Mouse (Mus musculus) adrenal gland, postnatal 36 days (tissue): ENCODE measurements at regions not wholly inside any gene's neighbourhood (a gene's known extent, or its start where the extent isn't known, plus 50 kb on each side); places are given as distances from the start of the nearest gene placed in this dataset.
A peak's percentile ranks its signal among the peaks of the same experiment; 100 is the strongest.
"Not testable (repeated sequence)": the region's sequence is repeated elsewhere in the genome, so short reads cannot be mapped to it uniquely, and the experiment has no call there.

Experiments
- DNase-seq, 2 experiments: peaks; one replicate each; pipeline ENCODE4 v3.0.0; 2021; ENCODE audit warnings: mixed read lengths in 1 of 2

DNA sequence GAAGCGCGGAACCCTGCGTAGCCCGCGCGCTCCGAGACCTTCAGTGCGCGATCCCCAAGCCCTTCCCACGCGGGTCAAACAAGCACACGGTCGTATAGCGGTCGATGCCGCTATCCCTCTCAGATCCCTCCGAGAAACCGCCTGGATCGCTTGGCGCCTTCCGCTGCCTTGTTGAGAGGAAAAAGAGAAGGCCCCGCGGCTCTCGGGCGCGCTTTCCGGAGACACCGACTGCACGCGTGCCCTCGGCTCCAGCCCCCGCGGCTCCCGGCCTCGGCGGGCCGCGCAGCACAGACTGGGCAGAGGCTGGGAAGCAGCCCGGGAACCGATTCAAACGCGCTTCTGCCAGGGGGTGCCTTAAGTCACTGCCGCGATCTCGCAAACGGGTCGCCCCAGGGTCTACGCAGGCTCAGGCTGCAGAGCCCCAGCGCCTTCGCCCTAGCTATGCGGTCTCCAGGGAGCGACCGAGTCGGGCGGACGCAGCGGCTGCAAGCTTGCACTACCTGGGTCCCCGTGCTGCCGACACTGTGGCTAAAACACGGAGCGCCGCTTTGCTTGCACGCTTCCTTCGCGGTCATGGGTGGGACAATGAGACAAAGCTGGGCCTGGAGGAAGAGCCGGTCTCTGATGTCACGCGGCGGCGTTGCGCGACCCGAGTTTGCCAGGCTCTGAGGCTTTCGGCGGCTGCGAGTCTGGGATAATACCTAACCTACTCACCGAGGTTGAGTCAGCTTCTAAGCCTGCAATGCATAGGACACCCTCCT is 87.3 kb downstream of the Crisp4 start:
- no peak for DNase-seq

DNA sequence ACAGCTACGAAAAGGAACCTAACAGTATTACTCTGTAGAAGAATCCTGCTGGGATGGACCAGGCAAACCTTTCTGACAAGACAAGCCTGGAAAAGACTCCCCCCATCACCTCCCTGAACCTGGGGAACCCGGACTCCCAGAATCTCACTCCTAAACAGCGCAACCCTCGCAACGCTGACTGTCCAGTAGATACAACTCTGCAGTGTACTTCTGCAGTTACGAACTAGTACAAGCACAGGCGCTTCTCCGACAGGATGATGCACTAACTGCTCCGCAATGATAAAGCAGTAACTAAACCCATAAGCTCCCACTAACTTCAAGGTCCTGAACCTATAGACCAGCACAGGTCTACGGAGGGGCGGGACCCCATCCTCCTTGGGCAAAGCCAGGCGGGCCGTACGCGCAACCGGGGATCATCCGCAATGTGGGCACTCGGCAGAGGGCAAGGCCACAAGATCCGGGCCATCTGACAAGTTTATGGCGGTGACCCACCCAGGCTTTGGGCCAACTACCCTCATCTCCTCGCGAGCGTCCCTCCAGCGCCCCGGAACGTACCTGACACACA is 88.0 kb downstream of the Crisp4 start:
- no peak for DNase-seq

DNA sequence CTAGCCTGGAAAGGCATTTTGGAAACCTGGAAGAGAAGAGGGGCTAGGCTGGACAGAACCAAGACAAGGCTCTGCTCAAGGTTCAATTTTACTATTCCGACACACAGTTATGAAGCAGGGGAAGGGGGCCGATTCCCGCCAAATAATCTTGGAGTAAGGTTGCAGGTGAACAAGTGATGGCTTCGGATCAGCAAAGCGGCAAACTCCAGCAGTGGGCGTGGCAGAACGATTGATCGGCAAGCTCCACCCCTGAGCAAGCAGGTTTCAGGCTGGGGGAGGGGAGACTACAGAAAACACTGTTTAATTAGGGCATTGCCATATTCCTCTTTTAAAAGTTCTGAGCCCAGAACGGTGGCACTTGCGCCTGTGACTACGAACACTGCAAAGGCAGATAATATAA is 88.7 kb downstream of the Crisp4 start:
- not testable (repeated sequence) for DNase-seq

GRCm38 (mm10) chr1:18030226-18030625 is 115.5 kb downstream of the Crisp4 start:
- DNase-seq = no peak

GRCm38 (mm10) chr1:18012941-18013340 is 132.8 kb downstream of the Crisp4 start:
- DNase-seq = peak in 1 of 2 experiments; percentile 16

DNA sequence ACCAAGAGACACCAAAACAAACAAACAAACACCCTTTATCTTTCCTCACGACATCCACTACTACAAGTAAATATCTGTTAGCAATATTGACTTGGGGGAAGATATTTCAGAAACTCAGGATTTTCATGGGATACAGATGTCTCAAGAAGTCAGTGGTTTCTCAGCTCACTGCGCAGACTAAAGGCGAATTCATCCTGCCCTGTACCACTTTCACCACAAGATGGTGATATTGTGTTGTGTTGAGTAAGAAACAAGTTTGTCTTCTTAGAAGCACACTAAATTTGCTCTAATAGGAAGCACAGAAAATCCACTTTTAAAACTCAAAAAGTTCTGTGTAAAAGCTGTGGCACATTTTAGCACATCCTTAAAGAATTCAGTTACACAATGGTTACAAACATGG is 165.1 kb downstream of the Crisp4 start:
- peak; percentile 1 to 8 for DNase-seq

- no peak for DNase-seq
These were observed 167.6 kb downstream of the Crisp4 start for GRCm38 (mm10) chr1:17978086-17978485.

DNA sequence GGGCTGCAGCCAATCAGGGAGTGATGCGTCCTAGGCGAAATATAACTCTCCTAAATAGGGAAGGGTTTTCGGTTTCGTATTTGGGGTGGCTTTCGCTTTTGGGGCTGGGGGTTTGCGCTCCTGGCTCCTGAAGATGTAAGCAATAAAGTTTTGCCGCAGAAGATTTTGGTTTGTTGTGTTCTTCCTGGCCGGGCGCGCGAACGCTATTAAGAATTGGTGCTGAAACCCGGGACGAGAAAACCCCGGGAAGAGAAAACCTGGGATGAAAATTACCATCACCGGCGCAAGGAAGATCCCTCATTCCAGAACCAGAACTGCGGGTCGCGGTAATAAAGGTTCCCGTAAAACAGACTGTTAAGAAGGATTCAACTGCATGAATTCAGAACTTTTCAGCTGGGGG is 188.8 kb downstream of the Crisp4 start:
- DNase-seq = not testable (repeated sequence)

GRCm38 (mm10) chr1:17932108-17932810 is 213.4 kb downstream of the Crisp4 start:
- not testable (repeated sequence) for DNase-seq
